Mouse (Mus musculus) naive thymus-derived CD4-positive, alpha-beta T cell, adult 2 months (primary cell): ENCODE results near the gene Cyb5r2.

Experiments
- DNase-seq: peaks from one replicate; pipeline ENCODE4 v3.0.0-alpha.2; 2011; ENCODE audit warnings: low read depth

Cyb5r2 gene

GRCm38 (mm10) chr7:107722536-107722935 is 35.3 kb downstream of the Cyb5r2 start:
- DNase-seq = no peak

- no peak for DNase-seq
These were observed 37.1 kb downstream of the Cyb5r2 start for GRCm38 (mm10) chr7:107720771-107721170.

- DNase-seq = no peak
These were observed 43.8 kb downstream of the Cyb5r2 start for GRCm38 (mm10) chr7:107714067-107714466.

- no peak for DNase-seq
These were observed 45.1 kb downstream of the Cyb5r2 start for GRCm38 (mm10) chr7:107712743-107713142.

- peak; percentile 89 for DNase-seq
These were observed 49.2 kb downstream of the Cyb5r2 start for GRCm38 (mm10) chr7:107708491-107709112.

- peak; percentile 92 for DNase-seq
These were observed 50.2 kb downstream of the Cyb5r2 start for GRCm38 (mm10) chr7:107707650-107708049.

- no peak for DNase-seq
These were observed 51.9 kb downstream of the Cyb5r2 start for GRCm38 (mm10) chr7:107705941-107706340.

GRCm38 (mm10) chr7:107702461-107703380 is 55.1 kb downstream of the Cyb5r2 start:
- DNase-seq = peak; percentile 28

- DNase-seq = no peak
These were observed 57.2 kb downstream of the Cyb5r2 start for GRCm38 (mm10) chr7:107700646-107701045.

GRCm38 (mm10) chr7:107699926-107700325 is 57.9 kb downstream of the Cyb5r2 start:
- no peak for DNase-seq
